Comparison of ENCODE assay signal across 13 mouse cellular contexts in the genomic region with DNA sequence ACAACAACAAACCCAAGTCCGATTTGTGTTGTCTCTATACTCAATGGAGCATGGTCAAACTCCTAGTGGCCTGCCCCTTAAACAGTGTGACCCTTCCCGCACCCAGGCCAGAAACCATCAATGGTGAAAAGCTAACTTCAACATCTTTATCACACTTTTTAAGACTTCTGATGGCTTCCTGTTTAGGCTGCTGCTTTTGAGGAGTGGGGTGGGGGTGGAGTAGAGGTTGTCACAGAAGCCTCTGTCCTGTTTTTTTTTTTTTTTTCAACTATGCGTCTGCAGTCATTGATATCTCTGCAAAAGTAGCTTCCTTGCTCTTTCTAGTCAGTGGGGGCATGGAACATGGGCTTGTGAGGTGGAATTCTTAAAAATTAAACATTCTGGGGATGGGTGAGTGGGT.
"Had no signal": no experiment of that assay in that cellular context is flagged by ENCODE, and none has a peak within 500 bp of the region (broad histone marks: within the 10 kb centered on the region; RNA-seq: fewer than 3 reads in every experiment).

No protein-coding gene starts in this region.

- H3K36me3 ChIP-seq: kidney, embryonic 15.5 days; limb, embryonic 10.5 days; liver, embryonic 15.5 days; midbrain, embryonic 15.5 days had no signal

- H3K4me3 ChIP-seq: kidney, embryonic 15.5 days; left cerebral cortex, adult 2 months; limb, embryonic 10.5 days; liver, embryonic 15.5 days; midbrain, embryonic 15.5 days had no signal

- H3K27ac ChIP-seq: kidney, embryonic 15.5 days; left cerebral cortex, adult 2 months; limb, embryonic 10.5 days; liver, embryonic 15.5 days; midbrain, embryonic 15.5 days had no signal

- H3K27me3 ChIP-seq: kidney, embryonic 15.5 days; midbrain, embryonic 15.5 days had no signal

- H3K4me2 ChIP-seq: kidney, embryonic 15.5 days; liver, embryonic 11.5 days; liver, embryonic 15.5 days; midbrain, embryonic 11.5 days; midbrain, embryonic 15.5 days had no signal

- H3K9ac ChIP-seq: kidney, embryonic 15.5 days; liver, embryonic 15.5 days; midbrain, embryonic 15.5 days had no signal

- DNase-seq: kidney, postnatal 14 days; lung, adult 2 months; lung, postnatal 36 days; right cerebral cortex, postnatal 14 days; thymus, postnatal 36 days had no signal

- ATAC-seq: lung, postnatal 0 days; midbrain, embryonic 15.5 days had no signal

- H3K9me3 ChIP-seq: kidney, embryonic 15.5 days; limb, embryonic 10.5 days; liver, embryonic 15.5 days; midbrain, embryonic 15.5 days had no signal
